In the genomic region with DNA sequence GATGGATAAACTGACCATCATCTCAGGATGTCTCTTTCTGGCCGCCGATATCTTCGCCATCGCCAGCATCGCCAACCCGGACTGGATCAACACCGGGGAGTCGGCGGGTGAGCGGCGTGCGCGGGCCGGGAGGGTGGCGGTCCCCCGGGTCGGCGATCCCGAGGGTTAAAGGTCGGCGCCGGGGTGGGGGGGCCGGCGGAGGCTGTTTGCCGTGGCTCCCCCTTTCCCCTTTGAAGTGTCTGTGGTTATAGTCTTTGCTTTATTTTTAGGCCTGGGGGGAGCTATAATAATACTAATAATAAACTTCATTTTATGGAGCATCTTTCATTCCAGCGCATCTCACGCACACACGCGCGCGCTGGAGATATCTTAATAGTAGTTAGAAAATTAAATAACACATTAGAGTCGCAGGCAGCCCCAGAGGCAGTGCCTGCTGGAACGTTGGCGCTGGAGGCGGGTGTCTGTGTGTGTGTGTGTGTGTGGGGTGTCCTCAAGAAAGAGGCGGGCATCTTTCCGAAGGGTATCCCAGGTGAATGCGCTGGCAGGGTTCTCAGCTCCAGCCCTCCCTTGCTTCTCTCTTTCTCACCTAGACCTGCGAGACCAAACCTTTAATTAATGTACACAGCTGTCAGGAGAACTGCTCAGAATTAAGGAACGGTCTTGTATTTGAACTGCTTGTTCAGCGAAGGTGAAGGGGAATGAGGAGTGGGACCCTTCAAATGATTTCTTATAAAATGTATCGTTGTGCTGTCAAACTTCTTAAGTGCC, we compare ENCODE assay signal across 8 mouse cellular contexts. TPM values are rescaled to one million over a fixed set of nuclear protein-coding genes. Genes with fewer than 3 reads are reported as not detected.
DNase-seq lines count a peak whose midpoint lies in the region; ATAC-seq and TF ChIP-seq lines count a peak whose summit lies in the region.

No protein-coding gene starts in this region.

- 2% methylated on average over 42 of the region's 42 CpGs for WGBS in forebrain, embryonic 14.5 days
- WGBS in hindbrain, embryonic 11.5 days, result 3% methylated on average over 41 of the region's 42 CpGs

- H3K27ac ChIP-seq in ES-E14 (ENCODE audit: insufficient read depth, low read depth, low read length, poor library complexity, severe bottlenecking), result no peak overlapping the region
- peak overlapping the region; percentile 35; the same call in 1 of the 2 replicates for H3K27ac ChIP-seq in forebrain, embryonic 14.5 days (ENCODE audit: low read depth, low read length)
- peak overlapping the region; percentile 74 for H3K27ac ChIP-seq in hindbrain, embryonic 11.5 days (ENCODE audit: low read depth, low read length)

- no peaks in the 10 kb centered on the region for H3K27me3 ChIP-seq in forebrain, embryonic 14.5 days (replicated peaks; ENCODE audit: control insufficient read depth, insufficient read depth, low read length)
- H3K27me3 ChIP-seq in hindbrain, embryonic 11.5 days (ENCODE audit: control insufficient read depth, insufficient read depth, low read length), result no peaks in the 10 kb centered on the region

- peaks cover 4 to 5% of the 10 kb centered on the region in 2 experiments; a peak in 3 of 4 replicates for H3K4me1 ChIP-seq in ES-E14 (ENCODE audit: control insufficient read depth in 2 of 2, insufficient read depth in 2 of 2, low read length in 2 of 2, poor library complexity in 1 of 2)
- H3K4me1 ChIP-seq in forebrain, embryonic 14.5 days (ENCODE audit: control insufficient read depth, insufficient read depth, low read length), result peaks cover 24% of the 10 kb centered on the region
- no peaks in the 10 kb centered on the region for H3K4me1 ChIP-seq in hindbrain, embryonic 11.5 days (replicated peaks; ENCODE audit: control insufficient read depth, insufficient read depth, low read length)

- 0 out of 2 replicates have a peak, but pooled peaks have one; percentile 26 for ATAC-seq in cerebellum, adult (ENCODE audit: insufficient number of reproducible peaks, low FRiP score, low TSS enrichment)
- ATAC-seq in forebrain, embryonic 14.5 days, result peak; percentile 72
- peak; percentile 79 for ATAC-seq in hindbrain, embryonic 11.5 days (ENCODE audit: low FRiP score)

- H3K4me3 ChIP-seq in ES-E14 (ENCODE audit: insufficient read depth in 1 of 2, low read depth in 1 of 2, low read length in 2 of 2, poor library complexity in 1 of 2, severe bottlenecking in 1 of 2), result peak overlapping the region; percentile 97 to 100
- H3K4me3 ChIP-seq in forebrain, embryonic 14.5 days (ENCODE audit: low read depth, low read length), result peak overlapping the region; percentile 89
- H3K4me3 ChIP-seq in hindbrain, embryonic 11.5 days (ENCODE audit: low read depth, low read length), result peak overlapping the region; percentile 94

- H3K4me2 ChIP-seq in forebrain, embryonic 14.5 days (ENCODE audit: low read length), result peak overlapping the region; percentile 80
- H3K4me2 ChIP-seq in hindbrain, embryonic 11.5 days (replicated peaks; ENCODE audit: low read depth, low read length), result peak overlapping the region; percentile 74

- no peaks in the 10 kb centered on the region for H3K9me3 ChIP-seq in ES-E14 (ENCODE audit: control insufficient read depth, insufficient read depth, low read depth, low read length)
- H3K9me3 ChIP-seq in forebrain, embryonic 14.5 days (replicated peaks; ENCODE audit: control insufficient read depth, low read length), result no peaks in the 10 kb centered on the region
- no peaks in the 10 kb centered on the region for H3K9me3 ChIP-seq in hindbrain, embryonic 11.5 days (ENCODE audit: control insufficient read depth, low read length)

- H3K9ac ChIP-seq in ES-E14 (ENCODE audit: insufficient read depth, low read depth, low read length, poor library complexity, severe bottlenecking), result peak overlapping the region; percentile 97
- peak overlapping the region; percentile 87 for H3K9ac ChIP-seq in forebrain, embryonic 14.5 days (ENCODE audit: low read length)
- peak overlapping the region; percentile 91 for H3K9ac ChIP-seq in hindbrain, embryonic 11.5 days (ENCODE audit: low read depth, low read length)

- in situ Hi-C loops in ES-E14 (cut with MboI; ENCODE audit: low sequenced_read_pairs in 2 of 2, unreplicated experiment in 2 of 2), result no loop called here

- no peak for DNase-seq in ES-E14 (ENCODE audit: low read depth, low spot score)
- DNase-seq in forebrain, embryonic 14.5 days (ENCODE audit: low spot score), result peak; percentile 46
- peak; percentile 49 for DNase-seq in hindbrain, embryonic 11.5 days (ENCODE audit: low spot score)
- peak; percentile 19 to 22 for DNase-seq in layer of hippocampus, postnatal 14 days (ENCODE audit: low spot score in 2 of 2)
- peak; percentile 16 for DNase-seq in lung, postnatal 25 days (ENCODE audit: low spot score)
- peak; percentile 59 for DNase-seq in right cerebral cortex, postnatal 14 days
- no peak for DNase-seq in c-Kit-positive CD71-positive TER-119-positive erythroid progenitor cells, embryonic 14.5 days (ENCODE audit: low spot score)

- H3K36me3 ChIP-seq in ES-E14 (ENCODE audit: control insufficient read depth, insufficient read depth, low read length, poor library complexity, severe bottlenecking), result no peaks in the 10 kb centered on the region
- H3K36me3 ChIP-seq in forebrain, embryonic 14.5 days (ENCODE audit: control insufficient read depth, insufficient read depth, low read length), result no peaks in the 10 kb centered on the region
- H3K36me3 ChIP-seq in hindbrain, embryonic 11.5 days (ENCODE audit: control insufficient read depth, insufficient read depth, low read length), result no peaks in the 10 kb centered on the region

TF ChIP-seq in ES-E14, 5 proteins besides CTCF, POLR2A, EP300 and RAD21:
- TF ChIP-seq MAFK (IDR thresholded peaks at IDR 0.05; ENCODE audit: insufficient read depth, low read depth, low read length), result no peak
- TF ChIP-seq ZNF384 (IDR thresholded peaks at IDR 0.05; ENCODE audit: low read depth, low read length), result no peak
- no peak for TF ChIP-seq HCFC1 (IDR thresholded peaks at IDR 0.05; ENCODE audit: borderline replicate concordance, insufficient read depth, low read length)
- no peak for TF ChIP-seq ZC3H11A (IDR thresholded peaks at IDR 0.05; ENCODE audit: borderline replicate concordance, low read depth, low read length)
- no peak for TF ChIP-seq CHD2 (IDR thresholded peaks at IDR 0.05; ENCODE audit: low read depth, low read length)
TF ChIP-seq in ES-E14: peak in this region for 0.

RNA-seq across cellular contexts. Expression of gene Mosmo, which starts 0.5 kb away (rescaled TPM):
- total RNA-seq in ES-E14 (2012; rRNA removed), result 21.6 and 22.1 TPM in 2 replicates
- 15.0 and 15.6 TPM in 2 replicates for polyA plus RNA-seq in forebrain, embryonic 14.5 days (2014; fragmentation: Nextera tagmentation; extraction: Ambion mirVana)
- polyA plus RNA-seq in hindbrain, embryonic 11.5 days (2014; fragmentation: Nextera tagmentation; extraction: Ambion mirVana), result 13.2 and 16.6 TPM in 2 replicates
- total RNA-seq in layer of hippocampus, postnatal 14 days (2021), result 10 to 100 TPM; 55.0 to 63.7 TPM

RNA-seq across cellular contexts. Expression of gene Pdzd9, which starts 7.8 kb away (rescaled TPM):
- 0.26 and 0.58 TPM in 2 replicates for total RNA-seq in ES-E14 (2012; rRNA removed)
- 0.08 and 0.27 TPM in 2 replicates for polyA plus RNA-seq in forebrain, embryonic 14.5 days (2014; fragmentation: Nextera tagmentation; extraction: Ambion mirVana)
- 0.20 and 0.80 TPM in 2 replicates for polyA plus RNA-seq in hindbrain, embryonic 11.5 days (2014; fragmentation: Nextera tagmentation; extraction: Ambion mirVana)
- not detected for total RNA-seq in layer of hippocampus, postnatal 14 days (2021)

RNA-seq across cellular contexts. Expression of gene Uqcrc2, which starts 43.0 kb away (rescaled TPM):
- 102 and 114 TPM in 2 replicates for total RNA-seq in ES-E14 (2012; rRNA removed)
- 268 and 275 TPM in 2 replicates for polyA plus RNA-seq in forebrain, embryonic 14.5 days (2014; fragmentation: Nextera tagmentation; extraction: Ambion mirVana)
- polyA plus RNA-seq in hindbrain, embryonic 11.5 days (2014; fragmentation: Nextera tagmentation; extraction: Ambion mirVana), result 200 and 206 TPM in 2 replicates
- 100 to 1,000 TPM; 256 to 257 TPM for total RNA-seq in layer of hippocampus, postnatal 14 days (2021)

Comparison
In these comparisons a context has a peak if more than half of its experiments do, and no peak if none do; other contexts are left out.
1. DNase-seq: peak in forebrain, embryonic 14.5 days (single experiment), hindbrain, embryonic 11.5 days (single experiment), layer of hippocampus, postnatal 14 days (2 of 2), lung, postnatal 25 days (single experiment) and right cerebral cortex, postnatal 14 days (single experiment); none in ES-E14 (single experiment) and c-Kit-positive CD71-positive TER-119-positive erythroid progenitor cells, embryonic 14.5 days (single experiment).
2. ATAC-seq: peak in every context shown above with its lines; median percentile 79 in hindbrain, embryonic 11.5 days; 72 in forebrain, embryonic 14.5 days; 26 in cerebellum, adult.
3. Peak in every context shown above with its lines, with median percentiles within 50 percentile points of each other: H3K4me3 ChIP-seq and H3K9ac ChIP-seq.